Mouse (Mus musculus): Measurements from ENCODE around the gene Rcan1. TPM values are rescaled to one million over a fixed set of nuclear protein-coding genes. Genes with fewer than 3 reads are reported as not detected.
"Not testable (repeated sequence)": the region's sequence is repeated elsewhere in the genome, so short reads cannot be mapped to it uniquely, and the experiment has no call there.

Rcan1 gene
- 20.2 TPM for polyA plus RNA-seq (2012; fragmentation: generic; extraction: Trizol)

- Histone ChIP-seq H3K27me3 (ENCODE audit: control insufficient read depth, insufficient read depth, insufficient read length) (no peaks in the 10 kb centered on the region), H3K4me2 (ENCODE audit: low read depth) (no peak within 1 kb of the TSS), H3K79me2 (ENCODE audit: control insufficient read depth, insufficient read depth) (no peaks in the 10 kb centered on the region), H3ac (ENCODE audit: control insufficient read depth, insufficient read length) (no peak within 1 kb of the TSS), H3K36me3 (ENCODE audit: control insufficient read depth, insufficient read depth) (no peaks in the 10 kb centered on the region), H3K4me3 (no peak within 1 kb of the TSS)
- TF ChIP-seq TCF12 (IDR thresholded peaks at IDR 0.05; ENCODE audit: insufficient read depth, poor library complexity, severe bottlenecking) (no peak), MAX (IDR thresholded peaks at IDR 0.05; ENCODE audit: low read depth) (no peak), USF1 (IDR thresholded peaks at IDR 0.05; ENCODE audit: low read depth) (no peak), CEBPB (IDR thresholded peaks at IDR 0.05; ENCODE audit: insufficient read depth, poor library complexity, severe bottlenecking) (no peak), E2F4 (IDR thresholded peaks at IDR 0.05; ENCODE audit: insufficient read depth) (no peak), TCF3 (IDR thresholded peaks at IDR 0.05; ENCODE audit: insufficient read length, low read depth) (no peak), MYOD1 (IDR thresholded peaks at IDR 0.05; ENCODE audit: control insufficient read depth in 1 of 3, insufficient read length in 2 of 3, low read depth in 2 of 3) (no peak), MYOG (IDR thresholded peaks at IDR 0.05; ENCODE audit: control insufficient read depth in 1 of 3, insufficient read depth in 1 of 3, insufficient read length in 2 of 3, low read depth in 2 of 3) (no peak), SRF (IDR thresholded peaks at IDR 0.05; ENCODE audit: control insufficient read depth, insufficient read length, low read depth) (no peak), REST (IDR thresholded peaks at IDR 0.05; ENCODE audit: insufficient read depth, insufficient read length) (no peak), POLR2A (IDR thresholded peaks at IDR 0.05; ENCODE audit: insufficient read length, low read depth) (no peak), POLR2AphosphoS2 (IDR thresholded peaks at IDR 0.05; ENCODE audit: insufficient read length, low read depth) (no peak)
Measured at GRCm38 (mm10) chr16:92470706-92471105, at the start of gene Rcan1. Gene Rcan1 (minus strand): TSS chr16:92470867.

- H3K36me3 ChIP-seq (ENCODE audit: control insufficient read depth, insufficient read depth), result no peaks in the 10 kb centered on the region
- H3K27me3 ChIP-seq (ENCODE audit: control insufficient read depth, insufficient read depth, insufficient read length), result no peaks in the 10 kb centered on the region
- no peak overlapping the region for H3K4me2 ChIP-seq (ENCODE audit: low read depth)
- H3K4me3 ChIP-seq, result no peak overlapping the region
- H3K79me2 ChIP-seq (ENCODE audit: control insufficient read depth, insufficient read depth), result no peaks in the 10 kb centered on the region
- TF ChIP-seq MYOG (IDR thresholded peaks at IDR 0.05; ENCODE audit: control insufficient read depth in 1 of 3, insufficient read depth in 1 of 3, insufficient read length in 2 of 3, low read depth in 2 of 3), result no peak
- TF ChIP-seq TCF3 (IDR thresholded peaks at IDR 0.05; ENCODE audit: insufficient read length, low read depth), result no peak
- no peak for TF ChIP-seq REST (IDR thresholded peaks at IDR 0.05; ENCODE audit: insufficient read depth, insufficient read length)
- no peak for TF ChIP-seq SRF (IDR thresholded peaks at IDR 0.05; ENCODE audit: control insufficient read depth, insufficient read length, low read depth)
- no peak for TF ChIP-seq USF1 (IDR thresholded peaks at IDR 0.05; ENCODE audit: low read depth)
- TF ChIP-seq TCF12 (IDR thresholded peaks at IDR 0.05; ENCODE audit: insufficient read depth, poor library complexity, severe bottlenecking), result no peak
- H3ac ChIP-seq (ENCODE audit: control insufficient read depth, insufficient read length), result no peak overlapping the region
Measured at GRCm38 (mm10) chr16:92519820-92520492, 49.3 kb upstream of the Rcan1 start.

GRCm38 (mm10) chr16:92518718-92519117 is 48.1 kb upstream of the Rcan1 start:
- H3K27me3 ChIP-seq (ENCODE audit: control insufficient read depth, insufficient read depth, insufficient read length), result no peaks in the 10 kb centered on the region
- no peaks in the 10 kb centered on the region for H3K79me2 ChIP-seq (ENCODE audit: control insufficient read depth, insufficient read depth)
- H3K4me3 ChIP-seq, result no peak overlapping the region
- TF ChIP-seq MAX (IDR thresholded peaks at IDR 0.05; ENCODE audit: low read depth) (no peak), TCF3 (IDR thresholded peaks at IDR 0.05; ENCODE audit: insufficient read length, low read depth) (no peak), TCF12 (IDR thresholded peaks at IDR 0.05; ENCODE audit: insufficient read depth, poor library complexity, severe bottlenecking) (no peak), SRF (IDR thresholded peaks at IDR 0.05; ENCODE audit: control insufficient read depth, insufficient read length, low read depth) (no peak), POLR2A (IDR thresholded peaks at IDR 0.05; ENCODE audit: insufficient read length, low read depth) (no peak), MYOD1 (IDR thresholded peaks at IDR 0.05; ENCODE audit: control insufficient read depth in 1 of 3, insufficient read length in 2 of 3, low read depth in 2 of 3) (no peak), POLR2AphosphoS2 (IDR thresholded peaks at IDR 0.05; ENCODE audit: insufficient read length, low read depth) (no peak), REST (IDR thresholded peaks at IDR 0.05; ENCODE audit: insufficient read depth, insufficient read length) (no peak), USF1 (IDR thresholded peaks at IDR 0.05; ENCODE audit: low read depth) (no peak), MYOG (IDR thresholded peaks at IDR 0.05; ENCODE audit: control insufficient read depth in 1 of 3, insufficient read depth in 1 of 3, insufficient read length in 2 of 3, low read depth in 2 of 3) (no peak), E2F4 (IDR thresholded peaks at IDR 0.05; ENCODE audit: insufficient read depth) (no peak)
- H3K4me2 ChIP-seq (ENCODE audit: low read depth), result no peak overlapping the region
- H3ac ChIP-seq (ENCODE audit: control insufficient read depth, insufficient read length), result no peak overlapping the region
- no peaks in the 10 kb centered on the region for H3K36me3 ChIP-seq (ENCODE audit: control insufficient read depth, insufficient read depth)

GRCm38 (mm10) chr16:92516139-92516538 is 45.5 kb upstream of the Rcan1 start:
- H3K4me3 ChIP-seq, result no peak overlapping the region
- H3ac ChIP-seq (ENCODE audit: control insufficient read depth, insufficient read length), result no peak overlapping the region
- no peaks in the 10 kb centered on the region for H3K27me3 ChIP-seq (ENCODE audit: control insufficient read depth, insufficient read depth, insufficient read length)
- no peaks in the 10 kb centered on the region for H3K79me2 ChIP-seq (ENCODE audit: control insufficient read depth, insufficient read depth)
- TF ChIP-seq TCF12 (IDR thresholded peaks at IDR 0.05; ENCODE audit: insufficient read depth, poor library complexity, severe bottlenecking) (no peak), POLR2AphosphoS2 (IDR thresholded peaks at IDR 0.05; ENCODE audit: insufficient read length, low read depth) (no peak), MYOG (IDR thresholded peaks at IDR 0.05; ENCODE audit: control insufficient read depth in 1 of 3, insufficient read depth in 1 of 3, insufficient read length in 2 of 3, low read depth in 2 of 3) (no peak), CEBPB (IDR thresholded peaks at IDR 0.05; ENCODE audit: insufficient read depth, poor library complexity, severe bottlenecking) (no peak), MAX (IDR thresholded peaks at IDR 0.05; ENCODE audit: low read depth) (no peak)
- H3K36me3 ChIP-seq (ENCODE audit: control insufficient read depth, insufficient read depth), result no peaks in the 10 kb centered on the region
- H3K4me2 ChIP-seq (ENCODE audit: low read depth), result no peak overlapping the region

- H3K79me2 ChIP-seq (ENCODE audit: control insufficient read depth, insufficient read depth); H3K4me3 ChIP-seq; H3K4me2 ChIP-seq (ENCODE audit: low read depth): not testable (repeated sequence)
Measured at GRCm38 (mm10) chr16:92514896-92515295, 44.2 kb upstream of the Rcan1 start.

More at GRCm38 (mm10) chr16:92514896-92515295, 44.2 kb upstream of the Rcan1 start:
- H3K36me3 ChIP-seq (ENCODE audit: control insufficient read depth, insufficient read depth); H3ac ChIP-seq (ENCODE audit: control insufficient read depth, insufficient read length); H3K27me3 ChIP-seq (ENCODE audit: control insufficient read depth, insufficient read depth, insufficient read length): not testable (repeated sequence)
